Mouse (Mus musculus): Measurements from ENCODE around the gene Gm38655.
"Not testable (repeated sequence)": the region's sequence is repeated elsewhere in the genome, so short reads cannot be mapped to it uniquely, and the experiment has no call there.

Gm38655 gene

GRCm38 (mm10) chr17:25169706-25170105 is 5.6 kb downstream of the Gm38655 start:
- no peak for DNase-seq (ENCODE audit: low spot score)

GRCm38 (mm10) chr17:25165970-25166671 is 9.2 kb downstream of the Gm38655 start:
- no peak for DNase-seq (ENCODE audit: low spot score)

- DNase-seq (ENCODE audit: low spot score): no peak
These were observed 10.5 kb downstream of the Gm38655 start for GRCm38 (mm10) chr17:25164770-25165169.

- DNase-seq (ENCODE audit: low spot score): no peak
These were observed 11.9 kb downstream of the Gm38655 start for GRCm38 (mm10) chr17:25163387-25163786.

- DNase-seq (ENCODE audit: low spot score): no peak
These were observed 13.1 kb downstream of the Gm38655 start, which contains the start of gene Ccdc154 for GRCm38 (mm10) chr17:25162161-25162560. Ccdc154 (plus strand) TSS chr17:25162461.

- DNase-seq (ENCODE audit: low spot score): no peak
These were observed 35.3 kb downstream of the Gm38655 start for GRCm38 (mm10) chr17:25139960-25140359.

- no peak for DNase-seq (ENCODE audit: low spot score)
These were observed 36.5 kb downstream of the Gm38655 start for GRCm38 (mm10) chr17:25138803-25139202.

GRCm38 (mm10) chr17:25135622-25136021 is 39.6 kb downstream of the Gm38655 start:
- DNase-seq (ENCODE audit: low spot score): no peak

GRCm38 (mm10) chr17:25133275-25133698 is 42.0 kb downstream of the Gm38655 start, which contains the start of gene Clcn7:
Clcn7 (plus strand) TSS chr17:25133391.
- DNase-seq (ENCODE audit: low spot score): peak; percentile 94

- no peak for DNase-seq (ENCODE audit: low spot score)
These were observed 45.2 kb downstream of the Gm38655 start for GRCm38 (mm10) chr17:25130060-25130459.

GRCm38 (mm10) chr17:25127681-25128080 is 47.6 kb downstream of the Gm38655 start:
- DNase-seq (ENCODE audit: low spot score): no peak

GRCm38 (mm10) chr17:25127079-25127478 is 48.2 kb downstream of the Gm38655 start:
- DNase-seq (ENCODE audit: low spot score): peak; percentile 64

GRCm38 (mm10) chr17:25125442-25126060 is 49.7 kb downstream of the Gm38655 start:
- not testable (repeated sequence) for DNase-seq (ENCODE audit: low spot score)

GRCm38 (mm10) chr17:25123979-25124378 is 51.3 kb downstream of the Gm38655 start:
- no peak for DNase-seq (ENCODE audit: low spot score)
